Mouse (Mus musculus): ENCODE measurements at regions not wholly inside any gene's neighbourhood (a gene's known extent, or its start where the extent isn't known, plus 50 kb on each side); places are given as distances from the start of the nearest gene placed in this dataset.

GRCm38 (mm10) chr2:48416207-48416750 lies 397.6 kb upstream of the Acvr2a start:
- H3K9ac ChIP-seq (ENCODE audit: low read depth, low read length) = no peak overlapping the region
- no peak for ATAC-seq
- no peaks in the 10 kb centered on the region for H3K4me1 ChIP-seq (ENCODE audit: control insufficient read depth, insufficient read depth, low read depth, low read length)
- H3K27ac ChIP-seq (ENCODE audit: low read depth, low read length) = no peak overlapping the region
- H3K36me3 ChIP-seq (ENCODE audit: control insufficient read depth, insufficient read depth, low read length) = no peaks in the 10 kb centered on the region
- no peaks in the 10 kb centered on the region for H3K9me3 ChIP-seq (ENCODE audit: control insufficient read depth, low read length)
- WGBS = 59% methylated on average over 3 of the region's 3 CpGs
- no peak overlapping the region for H3K4me3 ChIP-seq (ENCODE audit: low read length)
- no peak overlapping the region for H3K4me2 ChIP-seq (ENCODE audit: low read length)
- H3K27me3 ChIP-seq (replicated peaks; ENCODE audit: control insufficient read depth, insufficient read depth, low read length) = no peaks in the 10 kb centered on the region

GRCm38 (mm10) chr2:48417000-48417596 lies 396.8 kb upstream of the Acvr2a start:
- no peaks in the 10 kb centered on the region for H3K4me1 ChIP-seq (ENCODE audit: control insufficient read depth, insufficient read depth, low read depth, low read length)
- no peak overlapping the region for H3K4me3 ChIP-seq (ENCODE audit: low read length)
- no peak for ATAC-seq
- H3K9ac ChIP-seq (ENCODE audit: low read depth, low read length) = no peak overlapping the region
- 57% methylated on average over 4 of the region's 4 CpGs for WGBS
- H3K9me3 ChIP-seq (ENCODE audit: control insufficient read depth, low read length) = no peaks in the 10 kb centered on the region
- no peaks in the 10 kb centered on the region for H3K36me3 ChIP-seq (ENCODE audit: control insufficient read depth, insufficient read depth, low read length)
- H3K27ac ChIP-seq (ENCODE audit: low read depth, low read length) = no peak overlapping the region
- H3K27me3 ChIP-seq (replicated peaks; ENCODE audit: control insufficient read depth, insufficient read depth, low read length) = no peaks in the 10 kb centered on the region
- H3K4me2 ChIP-seq (ENCODE audit: low read length) = no peak overlapping the region

- no peak overlapping the region for H3K9ac ChIP-seq (ENCODE audit: low read depth, low read length)
- H3K9me3 ChIP-seq (ENCODE audit: control insufficient read depth, low read length) = no peaks in the 10 kb centered on the region
- no peak overlapping the region for H3K27ac ChIP-seq (ENCODE audit: low read depth, low read length)
- 87% methylated on average over 3 of the region's 3 CpGs for WGBS
- peaks cover 15% of the 10 kb centered on the region for H3K4me1 ChIP-seq (ENCODE audit: control insufficient read depth, insufficient read depth, low read depth, low read length)
- no peaks in the 10 kb centered on the region for H3K27me3 ChIP-seq (replicated peaks; ENCODE audit: control insufficient read depth, insufficient read depth, low read length)
- no peak overlapping the region for H3K4me3 ChIP-seq (ENCODE audit: low read length)
- H3K36me3 ChIP-seq (ENCODE audit: control insufficient read depth, insufficient read depth, low read length) = no peaks in the 10 kb centered on the region
- no peak for ATAC-seq
- no peak overlapping the region for H3K4me2 ChIP-seq (ENCODE audit: low read length)
These were observed 393.1 kb upstream of the Acvr2a start for GRCm38 (mm10) chr2:48420791-48421190.

- 8% methylated on average over 9 of the region's 9 CpGs for WGBS
- ATAC-seq = peak; percentile 85
- Histone ChIP-seq H3K27ac (ENCODE audit: low read depth, low read length) (peak overlapping the region; percentile 66), H3K4me1 (ENCODE audit: control insufficient read depth, insufficient read depth, low read depth, low read length) (peaks cover 15% of the 10 kb centered on the region), H3K9ac (ENCODE audit: low read depth, low read length) (no peak overlapping the region), H3K4me3 (ENCODE audit: low read length) (no peak overlapping the region; the same call in 1 of the 2 replicates), H3K27me3 (replicated peaks; ENCODE audit: control insufficient read depth, insufficient read depth, low read length) (no peaks in the 10 kb centered on the region), H3K9me3 (ENCODE audit: control insufficient read depth, low read length) (no peaks in the 10 kb centered on the region), H3K36me3 (ENCODE audit: control insufficient read depth, insufficient read depth, low read length) (no peaks in the 10 kb centered on the region), H3K4me2 (ENCODE audit: low read length) (peak overlapping the region; percentile 46)
These were observed 390.0 kb upstream of the Acvr2a start for GRCm38 (mm10) chr2:48423861-48424442.

- 16% methylated on average over 9 of the region's 9 CpGs for WGBS
- Histone ChIP-seq H3K4me1 (ENCODE audit: control insufficient read depth, insufficient read depth, low read depth, low read length) (peaks cover 15% of the 10 kb centered on the region), H3K27me3 (replicated peaks; ENCODE audit: control insufficient read depth, insufficient read depth, low read length) (no peaks in the 10 kb centered on the region), H3K36me3 (ENCODE audit: control insufficient read depth, insufficient read depth, low read length) (no peaks in the 10 kb centered on the region), H3K9ac (ENCODE audit: low read depth, low read length) (no peak overlapping the region), H3K27ac (ENCODE audit: low read depth, low read length) (no peak overlapping the region), H3K4me3 (ENCODE audit: low read length) (no peak overlapping the region), H3K4me2 (ENCODE audit: low read length) (peak overlapping the region; percentile 46), H3K9me3 (ENCODE audit: control insufficient read depth, low read length) (no peaks in the 10 kb centered on the region)
- peak; percentile 43; the same call in 1 of the 2 replicates for ATAC-seq
These were observed 389.3 kb upstream of the Acvr2a start for GRCm38 (mm10) chr2:48424562-48424961.

GRCm38 (mm10) chr2:48425200-48426090 lies 388.5 kb upstream of the Acvr2a start:
- Histone ChIP-seq H3K27me3 (replicated peaks; ENCODE audit: control insufficient read depth, insufficient read depth, low read length) (no peaks in the 10 kb centered on the region), H3K27ac (ENCODE audit: low read depth, low read length) (no peak overlapping the region), H3K9ac (ENCODE audit: low read depth, low read length) (no peak overlapping the region), H3K4me3 (ENCODE audit: low read length) (no peak overlapping the region), H3K4me2 (ENCODE audit: low read length) (no peak overlapping the region), H3K36me3 (ENCODE audit: control insufficient read depth, insufficient read depth, low read length) (no peaks in the 10 kb centered on the region), H3K4me1 (ENCODE audit: control insufficient read depth, insufficient read depth, low read depth, low read length) (peaks cover 15% of the 10 kb centered on the region), H3K9me3 (ENCODE audit: control insufficient read depth, low read length) (no peaks in the 10 kb centered on the region)
- WGBS = 8% methylated on average over 12 of the region's 12 CpGs
- ATAC-seq = no peak

- H3K4me3 ChIP-seq (ENCODE audit: low read length) = no peak overlapping the region
- no peaks in the 10 kb centered on the region for H3K36me3 ChIP-seq (ENCODE audit: control insufficient read depth, insufficient read depth, low read length)
- H3K4me2 ChIP-seq (ENCODE audit: low read length) = no peak overlapping the region
- ATAC-seq = no peak
- no peaks in the 10 kb centered on the region for H3K4me1 ChIP-seq (ENCODE audit: control insufficient read depth, insufficient read depth, low read depth, low read length)
- H3K27me3 ChIP-seq (replicated peaks; ENCODE audit: control insufficient read depth, insufficient read depth, low read length) = no peaks in the 10 kb centered on the region
- no peaks in the 10 kb centered on the region for H3K9me3 ChIP-seq (ENCODE audit: control insufficient read depth, low read length)
- H3K27ac ChIP-seq (ENCODE audit: low read depth, low read length) = no peak overlapping the region
- 91% methylated on average over 1 of the region's 1 CpGs for WGBS
- no peak overlapping the region for H3K9ac ChIP-seq (ENCODE audit: low read depth, low read length)
These were observed 381.4 kb upstream of the Acvr2a start for GRCm38 (mm10) chr2:48432545-48432944.

GRCm38 (mm10) chr2:48441296-48441990 lies 372.5 kb upstream of the Acvr2a start:
- H3K4me3 ChIP-seq (ENCODE audit: low read length) = no peak overlapping the region
- no peak overlapping the region for H3K4me2 ChIP-seq (ENCODE audit: low read length)
- no peaks in the 10 kb centered on the region; the same call in 1 of the 2 replicates for H3K4me1 ChIP-seq (ENCODE audit: control insufficient read depth, insufficient read depth, low read depth, low read length)
- no peaks in the 10 kb centered on the region for H3K27me3 ChIP-seq (replicated peaks; ENCODE audit: control insufficient read depth, insufficient read depth, low read length)
- H3K9me3 ChIP-seq (ENCODE audit: control insufficient read depth, low read length) = no peaks in the 10 kb centered on the region
- WGBS = 29% methylated on average over 11 of the region's 11 CpGs
- ATAC-seq = 0 out of 2 replicates have a peak, but pooled peaks have one; percentile 30
- no peak overlapping the region for H3K9ac ChIP-seq (ENCODE audit: low read depth, low read length)
- no peak overlapping the region for H3K27ac ChIP-seq (ENCODE audit: low read depth, low read length)
- no peaks in the 10 kb centered on the region for H3K36me3 ChIP-seq (ENCODE audit: control insufficient read depth, insufficient read depth, low read length)

Data from hindbrain, embryonic 16.5 days (tissue).